Mouse (Mus musculus): ENCODE results near the gene Gpa33. TPM values are rescaled to one million over a fixed set of nuclear protein-coding genes. Genes with fewer than 3 reads are reported as not detected.

Gene Gpa33
- total and polyA plus RNA-seq, 3 experiments: 0.04 TPM; not detected in 2

DNA sequence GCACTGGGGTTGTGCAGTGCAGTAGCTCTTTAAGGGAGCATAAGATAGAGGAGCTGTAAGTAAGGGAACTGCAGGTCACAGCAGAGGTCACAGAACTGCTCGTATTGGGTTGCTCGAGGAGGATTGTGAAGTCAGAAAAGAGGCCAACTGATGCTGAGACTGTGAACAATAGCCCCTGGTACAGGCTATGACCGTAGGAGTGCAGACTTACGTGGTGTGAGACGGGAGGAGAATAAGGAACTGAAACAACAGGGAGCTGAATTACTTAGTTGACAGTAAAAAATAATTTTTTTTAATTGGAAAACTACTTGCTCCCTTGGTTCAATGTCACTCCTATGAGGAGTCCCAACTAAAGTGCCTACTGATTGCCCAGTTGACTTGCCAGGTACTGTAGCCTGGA is 74.1 kb downstream of the Gpa33 start:
- TF ChIP-seq NRF1 (IDR thresholded peaks at IDR 0.05; ENCODE audit: low read depth, low read length): no peak
- no peak for TF ChIP-seq NELFE (IDR thresholded peaks at IDR 0.05; ENCODE audit: low read depth, low read length)
- TF ChIP-seq KAT2A (IDR thresholded peaks at IDR 0.05; ENCODE audit: insufficient replicate concordance, low read length): no peak
- peak; percentile 20; the same call in 1 of the 2 replicates for TF ChIP-seq IRF4 (IDR thresholded peaks at IDR 0.05; ENCODE audit: low read depth, low read length)
- no peak for TF ChIP-seq MAX (IDR thresholded peaks at IDR 0.05; ENCODE audit: low read length)
- no peak for TF ChIP-seq RCOR1 (conservative IDR thresholded peaks at IDR 0.05; ENCODE audit: low read depth, low read length)
- TF ChIP-seq TCF12 (IDR thresholded peaks at IDR 0.05; ENCODE audit: low read depth, low read length): no peak
- TF ChIP-seq MAFK (IDR thresholded peaks at IDR 0.05; ENCODE audit: insufficient replicate concordance, low read length): no peak
- TF ChIP-seq MYC (IDR thresholded peaks at IDR 0.05; ENCODE audit: low read depth, low read length): no peak
- TF ChIP-seq JUN (IDR thresholded peaks at IDR 0.05; ENCODE audit: insufficient read depth, low read depth, low read length): no peak
- TF ChIP-seq TBP (conservative IDR thresholded peaks at IDR 0.05; ENCODE audit: low read depth, low read length): no peak
- 0 out of 2 replicates have a peak, but pooled peaks have one; percentile 9 for TF ChIP-seq ZNF384 (IDR thresholded peaks at IDR 0.05; ENCODE audit: low read depth, low read length)
- TF ChIP-seq EP300 (IDR thresholded peaks at IDR 0.05; ENCODE audit: low read length): no peak
- Histone ChIP-seq H3K9ac (ENCODE audit: insufficient read depth, low read depth) (no peak overlapping the region), H3K27me3 (replicated peaks) (no peaks in the 10 kb centered on the region), H3K4me3 (replicated peaks in 1 of 3; ENCODE audit: low read depth in 2 of 3, low read length in 2 of 3, poor library complexity in 1 of 3) (no peak overlapping the region), H3K9me3 (replicated peaks; ENCODE audit: low read length) (no peaks in the 10 kb centered on the region), H3K4me2 (ENCODE audit: insufficient read depth, low read depth, poor library complexity, severe bottlenecking) (no peak overlapping the region), H3K79me2 (replicated peaks; ENCODE audit: control insufficient read depth, extremely low read depth, insufficient read depth, poor library complexity, severe bottlenecking) (no peaks in the 10 kb centered on the region), H3K4me1 (ENCODE audit: control insufficient read depth in 1 of 2, insufficient read depth in 2 of 2) (peaks cover 2 to 9% of the 10 kb centered on the region in 2 experiments; a peak in 2 of 4 replicates), H3K36me3 (replicated peaks in 1 of 2; ENCODE audit: control insufficient read depth in 1 of 2, insufficient read depth in 1 of 2, low read length in 1 of 2) (no peaks in the 10 kb centered on the region), H3K27ac (ENCODE audit: insufficient read depth, low read depth) (no peak overlapping the region)
- in situ Hi-C loops (cut with MboI; ENCODE audit: low pct_ligation_motif_present, low pct_unique_long_range_greater_than_20kb, low sequenced_read_pairs) (no loop called here), dilution Hi-C loops (cut with MboI; ENCODE audit: extremely low pct_ligation_motif_present, extremely low pct_unique_long_range_greater_than_20kb, low sequenced_read_pairs) (no loop called here)
- peak; percentile 28 for DNase-seq (ENCODE audit: extremely low read depth)

DNA sequence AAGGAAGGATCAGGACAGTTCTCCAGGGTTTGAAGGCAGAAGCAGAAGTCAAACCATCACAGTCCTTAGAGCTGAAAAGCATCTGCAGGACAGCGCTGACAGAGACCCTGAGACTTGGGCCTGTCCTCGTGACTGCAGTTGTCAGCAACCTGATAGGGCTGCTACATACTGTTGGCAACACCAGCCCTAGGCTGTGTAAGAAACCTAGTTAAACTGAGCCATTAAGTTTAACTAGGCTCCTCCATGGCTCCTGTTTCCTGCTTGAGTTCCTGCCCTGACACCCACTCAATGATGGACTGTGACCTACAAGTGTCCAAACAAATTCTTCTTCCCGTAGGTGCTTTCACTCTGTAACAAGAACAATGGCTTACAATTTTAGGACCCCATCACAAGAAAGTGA is 75.1 kb downstream of the Gpa33 start:
- dilution Hi-C loops (cut with MboI; ENCODE audit: extremely low pct_ligation_motif_present, extremely low pct_unique_long_range_greater_than_20kb, low sequenced_read_pairs): no loop called here
- peaks cover 2 to 9% of the 10 kb centered on the region in 2 experiments; a peak in 2 of 4 replicates for H3K4me1 ChIP-seq (ENCODE audit: control insufficient read depth in 1 of 2, insufficient read depth in 2 of 2)

More for the DNA sequence above, 75.1 kb downstream of the Gpa33 start:
- no peak overlapping the region for H3K4me2 ChIP-seq (ENCODE audit: insufficient read depth, low read depth, poor library complexity, severe bottlenecking)
- no peaks in the 10 kb centered on the region for H3K9me3 ChIP-seq (replicated peaks; ENCODE audit: low read length)
- no peaks in the 10 kb centered on the region for H3K36me3 ChIP-seq (replicated peaks in 1 of 2; ENCODE audit: control insufficient read depth in 1 of 2, insufficient read depth in 1 of 2, low read length in 1 of 2)
- no peak overlapping the region for H3K9ac ChIP-seq (ENCODE audit: insufficient read depth, low read depth)
- TF ChIP-seq POLR2AphosphoS2 (IDR thresholded peaks at IDR 0.05; ENCODE audit: low read depth, low read length) (no peak), POLR2A (IDR thresholded peaks at IDR 0.05; ENCODE audit: low read depth, low read length) (no peak), GABPA (IDR thresholded peaks at IDR 0.05; ENCODE audit: insufficient replicate concordance, low read depth, low read length) (no peak), TBP (conservative IDR thresholded peaks at IDR 0.05; ENCODE audit: low read depth, low read length) (no peak), MXI1 (IDR thresholded peaks at IDR 0.05; ENCODE audit: low read depth, low read length) (no peak), NRF1 (IDR thresholded peaks at IDR 0.05; ENCODE audit: low read depth, low read length) (no peak), RAD21 (IDR thresholded peaks at IDR 0.05; ENCODE audit: low read depth, low read length) (no peak), RCOR1 (conservative IDR thresholded peaks at IDR 0.05; ENCODE audit: low read depth, low read length) (no peak), CTCF (conservative IDR thresholded peaks at IDR 0.05 in 1 of 2, IDR thresholded peaks at IDR 0.05 in 1 of 2; ENCODE audit: low read depth in 2 of 2, low read length in 2 of 2) (no peak), PAX5 (IDR thresholded peaks at IDR 0.05; ENCODE audit: low read length) (no peak), IRF4 (IDR thresholded peaks at IDR 0.05; ENCODE audit: low read depth, low read length) (no peak), MYC (IDR thresholded peaks at IDR 0.05; ENCODE audit: low read depth, low read length) (no peak), NELFE (IDR thresholded peaks at IDR 0.05; ENCODE audit: low read depth, low read length) (no peak), USF2 (conservative IDR thresholded peaks at IDR 0.05; ENCODE audit: low read depth, low read length) (no peak), ZKSCAN1 (IDR thresholded peaks at IDR 0.05; ENCODE audit: borderline replicate concordance, low read depth, low read length) (no peak), ZNF384 (IDR thresholded peaks at IDR 0.05; ENCODE audit: low read depth, low read length) (no peak), MAZ (IDR thresholded peaks at IDR 0.05; ENCODE audit: low read depth, low read length) (no peak)
- in situ Hi-C loops (cut with MboI; ENCODE audit: low pct_ligation_motif_present, low pct_unique_long_range_greater_than_20kb, low sequenced_read_pairs): no loop called here
- H3K4me3 ChIP-seq (replicated peaks in 1 of 3; ENCODE audit: low read depth in 2 of 3, low read length in 2 of 3, poor library complexity in 1 of 3): no peak overlapping the region
- no peaks in the 10 kb centered on the region for H3K27me3 ChIP-seq (replicated peaks)
- H3K27ac ChIP-seq (ENCODE audit: insufficient read depth, low read depth): no peak overlapping the region
- no peaks in the 10 kb centered on the region for H3K79me2 ChIP-seq (replicated peaks; ENCODE audit: control insufficient read depth, extremely low read depth, insufficient read depth, poor library complexity, severe bottlenecking)
- DNase-seq (ENCODE audit: extremely low read depth): no peak

Measured in CH12.LX (cell line).